Mouse (Mus musculus): ENCODE measurements around the gene Pi16. TPM values are rescaled to one million over a fixed set of nuclear protein-coding genes. Genes with fewer than 3 reads are reported as not detected.
"Not testable (repeated sequence)": the region's sequence is repeated elsewhere in the genome, so short reads cannot be mapped to it uniquely, and the experiment has no call there.

The Pi16 gene
- polyA plus RNA-seq, 1 experiment from 2014 or later, result 4.4 TPM

DNA sequence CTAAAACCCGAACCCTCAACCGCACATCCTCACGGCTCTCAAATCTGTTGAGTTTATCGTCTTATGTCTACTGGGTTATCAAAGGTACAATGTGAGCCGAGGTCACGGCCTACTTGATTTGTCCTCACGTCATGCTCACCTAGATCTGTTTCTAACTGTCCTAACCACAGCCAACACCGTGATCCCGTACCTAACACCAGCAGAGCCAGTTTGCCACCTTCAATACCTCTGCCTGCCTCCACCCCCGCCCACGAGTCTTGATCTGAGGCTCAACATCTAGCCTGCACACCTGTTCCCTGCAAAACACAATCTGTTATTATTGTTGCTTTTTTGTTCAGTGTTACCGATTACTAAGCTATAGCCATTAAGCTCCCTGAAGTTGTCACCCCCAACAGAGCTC lies 27.8 kb downstream of the Pi16 start:
- H3K4me3 ChIP-seq (ENCODE audit: low read depth, low read length), result no peak overlapping the region
- no peaks in the 10 kb centered on the region for H3K27me3 ChIP-seq (ENCODE audit: control insufficient read depth, insufficient read depth, low read depth, low read length)
- WGBS, result 95% methylated on average over 12 of the region's 12 CpGs
- peaks cover 3% of the 10 kb centered on the region; the same call in 1 of the 2 replicates for H3K36me3 ChIP-seq (ENCODE audit: control insufficient read depth, insufficient read depth, low read length)
- no peak overlapping the region for H3K27ac ChIP-seq (ENCODE audit: low read length)
- ATAC-seq, result no peak
- H3K4me2 ChIP-seq (ENCODE audit: low read length), result peak overlapping the region; percentile 56
- peaks cover 23% of the 10 kb centered on the region for H3K4me1 ChIP-seq (ENCODE audit: control insufficient read depth, insufficient read depth, low read length)
- H3K9ac ChIP-seq (ENCODE audit: low read depth, low read length), result no peak overlapping the region
- no peaks in the 10 kb centered on the region for H3K9me3 ChIP-seq (replicated peaks; ENCODE audit: control insufficient read depth, low read length, poor library complexity, severe bottlenecking)

DNA sequence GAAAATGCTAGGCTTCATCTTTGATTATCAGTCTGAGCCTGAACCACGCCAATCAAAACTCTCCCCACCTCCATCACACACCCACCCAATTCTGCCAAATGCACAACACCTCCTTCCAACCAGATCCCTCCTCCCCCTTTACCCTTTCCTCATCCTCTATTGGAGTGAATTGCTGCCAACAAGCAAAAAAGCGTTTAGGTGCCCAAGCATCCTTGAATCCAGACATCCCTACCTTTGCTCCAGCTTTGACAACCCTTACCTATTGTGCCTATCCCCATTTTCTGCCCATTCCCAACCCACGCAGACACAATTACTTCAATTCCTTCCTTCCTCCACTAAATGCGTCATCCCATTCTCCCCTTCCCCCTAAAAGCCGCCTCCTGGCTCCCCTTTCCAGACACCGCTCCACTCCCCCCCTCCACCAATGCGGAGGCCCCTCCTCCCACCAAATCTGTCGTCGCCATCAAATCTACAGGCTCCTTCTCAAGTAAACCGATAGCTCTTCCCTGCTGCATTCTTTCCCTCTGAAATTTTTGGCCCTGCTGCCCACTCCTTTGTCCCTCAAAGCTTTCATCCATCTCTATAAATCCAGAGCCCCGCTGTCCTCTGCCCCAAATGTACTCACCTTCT lies 29.1 kb downstream of the Pi16 start:
- H3K27ac ChIP-seq (ENCODE audit: low read length), result peak overlapping the region; percentile 93
- no peaks in the 10 kb centered on the region for H3K9me3 ChIP-seq (replicated peaks; ENCODE audit: control insufficient read depth, low read length, poor library complexity, severe bottlenecking)
- WGBS, result 2% methylated on average over 11 of the region's 11 CpGs
- no peaks in the 10 kb centered on the region for H3K27me3 ChIP-seq (ENCODE audit: control insufficient read depth, insufficient read depth, low read depth, low read length)
- H3K36me3 ChIP-seq (ENCODE audit: control insufficient read depth, insufficient read depth, low read length), result no peaks in the 10 kb centered on the region
- peaks cover 17% of the 10 kb centered on the region for H3K4me1 ChIP-seq (ENCODE audit: control insufficient read depth, insufficient read depth, low read length)
- H3K4me3 ChIP-seq (ENCODE audit: low read depth, low read length), result peak overlapping the region; percentile 74
- H3K4me2 ChIP-seq (ENCODE audit: low read length), result peak overlapping the region; percentile 56
- peak overlapping the region; percentile 84 for H3K9ac ChIP-seq (ENCODE audit: low read depth, low read length)
- peak; percentile 49 for ATAC-seq

GRCm38 (mm10) chr17:29347126-29347644 lies 29.7 kb downstream of the Pi16 start:
- no peaks in the 10 kb centered on the region for H3K27me3 ChIP-seq (ENCODE audit: control insufficient read depth, insufficient read depth, low read depth, low read length)
- H3K9ac ChIP-seq (ENCODE audit: low read depth, low read length), result peak overlapping the region; percentile 84
- ATAC-seq, result peak; percentile 33
- peak overlapping the region; percentile 93 for H3K27ac ChIP-seq (ENCODE audit: low read length)
- 2% methylated on average over 43 of the region's 45 CpGs for WGBS
- H3K36me3 ChIP-seq (ENCODE audit: control insufficient read depth, insufficient read depth, low read length), result no peaks in the 10 kb centered on the region
- peaks cover 12% of the 10 kb centered on the region for H3K4me1 ChIP-seq (ENCODE audit: control insufficient read depth, insufficient read depth, low read length)
- H3K9me3 ChIP-seq (replicated peaks; ENCODE audit: control insufficient read depth, low read length, poor library complexity, severe bottlenecking), result no peaks in the 10 kb centered on the region
- H3K4me2 ChIP-seq (ENCODE audit: low read length), result peak overlapping the region; percentile 56
- H3K4me3 ChIP-seq (ENCODE audit: low read depth, low read length), result peak overlapping the region; percentile 74

DNA sequence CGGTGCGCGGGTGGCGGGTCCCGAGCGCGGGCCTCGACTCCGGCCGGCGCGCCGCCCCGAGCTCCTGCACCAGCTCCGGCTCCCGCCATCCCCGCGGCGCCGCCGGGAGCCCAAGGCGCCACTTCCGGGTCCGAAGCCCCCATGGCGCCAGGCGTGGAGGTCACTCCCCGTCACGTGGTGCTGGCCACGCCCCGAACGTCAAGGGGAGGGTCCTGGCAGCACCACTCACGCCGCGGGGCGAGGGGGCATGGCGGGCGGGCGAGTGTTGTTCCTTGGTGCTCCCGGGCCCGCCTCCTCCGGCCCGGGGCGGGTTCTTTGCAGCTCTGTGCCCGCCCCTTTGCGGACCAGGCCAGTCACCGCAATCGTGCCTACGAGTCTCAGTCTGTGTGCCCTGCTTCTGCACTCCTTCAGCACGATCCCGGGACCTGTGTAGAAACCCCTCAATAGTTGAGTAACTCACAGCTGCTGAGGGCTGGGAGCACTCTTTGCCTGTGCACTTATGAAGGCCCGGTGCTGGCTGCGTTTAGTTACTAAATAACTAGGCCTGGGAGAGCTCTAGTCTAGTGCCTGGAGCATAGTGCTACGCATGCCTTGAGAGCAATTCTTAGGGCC lies 30.3 kb downstream of the Pi16 start, which contains the start of gene Mtch1:
TSS of gene Mtch1 (minus strand) at position 290 of the 612 bp plus-strand sequence.
- Histone ChIP-seq H3K36me3 (ENCODE audit: control insufficient read depth, insufficient read depth, low read length) (no peaks in the 10 kb centered on the region), H3K9me3 (replicated peaks; ENCODE audit: control insufficient read depth, low read length, poor library complexity, severe bottlenecking) (no peaks in the 10 kb centered on the region), H3K4me3 (ENCODE audit: low read depth, low read length) (peak within 1 kb of the TSS; percentile 74), H3K4me1 (ENCODE audit: control insufficient read depth, insufficient read depth, low read length) (peaks cover 12% of the 10 kb centered on the region), H3K27me3 (ENCODE audit: control insufficient read depth, insufficient read depth, low read depth, low read length) (no peaks in the 10 kb centered on the region), H3K27ac (ENCODE audit: low read length) (peak within 1 kb of the TSS; percentile 93), H3K4me2 (ENCODE audit: low read length) (peak within 1 kb of the TSS; percentile 56), H3K9ac (ENCODE audit: low read depth, low read length) (peak within 1 kb of the TSS; percentile 84)
- WGBS, result 1% methylated on average over 26 of the region's 53 CpGs
- peak; percentile 87 for ATAC-seq

DNA sequence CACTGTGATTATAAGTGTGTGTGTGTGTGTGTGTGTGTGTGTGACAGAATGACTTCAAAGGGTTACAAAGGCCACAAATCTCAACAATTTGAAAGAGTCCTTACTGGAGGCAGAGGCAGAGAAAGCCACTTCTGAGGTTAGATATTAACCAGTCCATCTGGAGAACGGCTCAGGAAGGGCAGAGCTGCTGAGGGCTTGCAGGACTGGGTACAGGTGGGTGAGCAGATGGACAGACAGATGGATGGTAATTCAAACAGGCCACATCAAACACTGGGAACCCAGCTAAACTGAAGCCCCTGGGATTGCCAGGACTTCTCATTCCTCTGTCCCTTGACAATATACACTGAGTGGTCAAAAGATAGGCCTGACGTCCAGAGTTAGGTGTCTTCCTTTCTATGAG lies 31.5 kb downstream of the Pi16 start:
- ATAC-seq, result no peak
- peaks cover 12% of the 10 kb centered on the region for H3K4me1 ChIP-seq (ENCODE audit: control insufficient read depth, insufficient read depth, low read length)
- no peak overlapping the region for H3K4me3 ChIP-seq (ENCODE audit: low read depth, low read length)
- no peak overlapping the region for H3K4me2 ChIP-seq (ENCODE audit: low read length)
- H3K27me3 ChIP-seq (ENCODE audit: control insufficient read depth, insufficient read depth, low read depth, low read length), result no peaks in the 10 kb centered on the region
- no peak overlapping the region for H3K27ac ChIP-seq (ENCODE audit: low read length)
- H3K9me3 ChIP-seq (replicated peaks; ENCODE audit: control insufficient read depth, low read length, poor library complexity, severe bottlenecking), result no peaks in the 10 kb centered on the region
- 81% methylated on average over 2 of the region's 2 CpGs for WGBS
- no peak overlapping the region for H3K9ac ChIP-seq (ENCODE audit: low read depth, low read length)
- no peaks in the 10 kb centered on the region for H3K36me3 ChIP-seq (ENCODE audit: control insufficient read depth, insufficient read depth, low read length)

DNA sequence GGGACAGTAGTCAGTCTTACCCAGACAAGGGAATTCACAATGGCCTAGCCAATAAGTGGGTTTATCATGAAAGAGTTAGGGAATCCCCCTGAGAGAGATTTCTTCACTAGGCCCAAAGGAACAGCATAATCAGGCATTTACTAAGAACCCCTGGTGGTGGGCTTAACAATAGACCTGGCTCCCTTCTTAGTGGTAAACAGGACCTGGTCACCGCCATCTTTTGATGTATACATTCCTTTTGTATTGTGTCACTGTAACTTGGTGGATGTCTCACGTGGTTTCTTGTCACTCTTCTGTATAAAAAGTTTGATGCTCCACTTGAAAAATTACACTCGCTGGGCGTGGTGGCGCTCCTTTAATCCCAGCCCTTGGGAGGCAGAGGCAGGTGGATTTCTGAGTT lies 33.6 kb downstream of the Pi16 start:
- not testable (repeated sequence) for H3K27ac ChIP-seq (ENCODE audit: low read length); H3K9me3 ChIP-seq (replicated peaks; ENCODE audit: control insufficient read depth, low read length, poor library complexity, severe bottlenecking); H3K4me3 ChIP-seq (ENCODE audit: low read depth, low read length); H3K27me3 ChIP-seq (ENCODE audit: control insufficient read depth, insufficient read depth, low read depth, low read length); H3K36me3 ChIP-seq (ENCODE audit: control insufficient read depth, insufficient read depth, low read length); H3K9ac ChIP-seq (ENCODE audit: low read depth, low read length); ATAC-seq; H3K4me2 ChIP-seq (ENCODE audit: low read length)
- H3K4me1 ChIP-seq (ENCODE audit: control insufficient read depth, insufficient read depth, low read length), result peaks cover 13% of the 10 kb centered on the region
- 57% methylated on average over 5 of the region's 5 CpGs for WGBS

DNA sequence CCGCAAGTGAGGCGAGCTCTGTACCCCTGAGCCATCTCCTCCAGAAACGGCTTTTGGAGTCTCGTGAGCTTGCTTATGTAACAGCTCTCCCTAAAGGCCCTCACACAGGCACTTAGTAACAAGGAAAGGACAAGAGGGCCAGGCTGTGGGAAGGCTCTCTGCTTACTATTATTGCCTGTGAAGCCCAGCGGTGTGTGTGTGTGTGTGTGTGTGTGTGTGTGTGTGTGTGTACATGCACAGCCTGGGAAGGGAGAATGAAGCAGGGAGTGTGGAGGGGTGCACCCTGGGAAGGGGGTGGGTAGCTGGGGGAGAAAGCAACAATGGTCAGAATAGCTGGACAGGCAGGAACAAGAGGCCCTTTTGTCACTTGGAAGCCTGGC lies 38.0 kb downstream of the Pi16 start:
- H3K36me3 ChIP-seq (ENCODE audit: control insufficient read depth, insufficient read depth, low read length), result no peaks in the 10 kb centered on the region
- no peaks in the 10 kb centered on the region for H3K9me3 ChIP-seq (replicated peaks; ENCODE audit: control insufficient read depth, low read length, poor library complexity, severe bottlenecking)
- H3K4me1 ChIP-seq (ENCODE audit: control insufficient read depth, insufficient read depth, low read length), result peaks cover 28% of the 10 kb centered on the region
- H3K4me3 ChIP-seq (ENCODE audit: low read depth, low read length), result no peak overlapping the region
- H3K4me2 ChIP-seq (ENCODE audit: low read length), result peak overlapping the region; percentile 78
- peak overlapping the region; percentile 99 for H3K27ac ChIP-seq (ENCODE audit: low read length)
- ATAC-seq, result peak; percentile 21; the same call in 1 of the 2 replicates
- H3K9ac ChIP-seq (ENCODE audit: low read depth, low read length), result peak overlapping the region; percentile 74
- WGBS, result 8% methylated on average over 5 of the region's 5 CpGs
- no peaks in the 10 kb centered on the region for H3K27me3 ChIP-seq (ENCODE audit: control insufficient read depth, insufficient read depth, low read depth, low read length)

DNA sequence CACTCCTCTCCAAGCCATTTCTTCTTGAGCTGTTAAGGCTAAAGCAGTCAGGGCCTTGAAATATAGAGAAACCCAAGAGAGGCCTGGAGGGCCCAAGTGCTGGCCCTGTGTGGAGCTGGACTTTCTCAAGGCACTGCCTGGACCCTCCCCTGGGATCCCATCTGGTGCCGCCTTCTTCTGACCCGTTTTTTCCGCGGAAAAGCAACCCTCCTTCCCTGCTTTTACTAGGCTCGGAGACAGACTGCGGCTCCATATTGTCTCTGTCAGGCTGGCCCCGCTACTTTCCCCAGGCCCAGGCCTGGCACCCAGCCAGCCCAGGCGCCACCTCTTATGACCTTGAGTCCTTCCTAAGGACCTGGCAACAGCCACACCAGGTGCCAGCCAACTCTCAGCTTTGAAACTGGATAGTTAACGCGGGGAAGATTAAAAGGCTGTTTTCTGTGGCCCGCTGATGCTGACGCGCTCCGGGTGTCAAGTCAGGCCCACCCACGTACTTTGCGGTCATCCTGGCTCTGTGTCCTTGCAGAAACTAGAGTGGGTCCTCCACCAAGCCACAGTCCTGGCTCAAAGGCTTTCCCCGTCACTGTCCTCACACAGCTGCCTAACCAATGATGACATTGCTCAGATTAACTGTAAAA lies 38.5 kb downstream of the Pi16 start:
- 5% methylated on average over 17 of the region's 17 CpGs for WGBS
- peak overlapping the region; percentile 40 for H3K4me3 ChIP-seq (ENCODE audit: low read depth, low read length)
- no peaks in the 10 kb centered on the region for H3K36me3 ChIP-seq (ENCODE audit: control insufficient read depth, insufficient read depth, low read length)
- H3K27me3 ChIP-seq (ENCODE audit: control insufficient read depth, insufficient read depth, low read depth, low read length), result no peaks in the 10 kb centered on the region
- peak overlapping the region; percentile 78 for H3K4me2 ChIP-seq (ENCODE audit: low read length)
- H3K9ac ChIP-seq (ENCODE audit: low read depth, low read length), result peak overlapping the region; percentile 74
- peak; percentile 29 for ATAC-seq
- H3K9me3 ChIP-seq (replicated peaks; ENCODE audit: control insufficient read depth, low read length, poor library complexity, severe bottlenecking), result no peaks in the 10 kb centered on the region
- H3K4me1 ChIP-seq (ENCODE audit: control insufficient read depth, insufficient read depth, low read length), result peaks cover 28% of the 10 kb centered on the region
- H3K27ac ChIP-seq (ENCODE audit: low read length), result peak overlapping the region; percentile 99

DNA sequence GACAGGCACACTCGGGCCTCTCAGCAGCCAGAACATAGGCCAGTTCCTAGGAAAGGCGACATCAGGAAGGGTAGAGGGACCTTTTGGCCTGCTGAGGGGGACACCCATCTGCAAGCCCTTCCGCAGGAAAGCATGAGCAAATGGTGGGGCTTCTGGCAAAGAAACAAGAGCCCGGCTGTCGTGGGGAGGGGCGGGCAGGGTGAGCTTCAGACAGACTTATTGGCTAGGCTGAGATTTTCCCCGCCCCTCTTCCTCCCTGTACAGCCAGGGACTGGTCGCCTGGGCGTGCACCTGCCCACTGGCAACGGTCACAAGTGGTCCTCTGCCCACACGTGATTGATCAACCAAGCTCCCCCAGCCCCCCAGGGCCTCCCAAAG lies 39.0 kb downstream of the Pi16 start:
- Histone ChIP-seq H3K4me3 (ENCODE audit: low read depth, low read length) (peak overlapping the region; percentile 40), H3K9ac (ENCODE audit: low read depth, low read length) (peak overlapping the region; percentile 74), H3K36me3 (ENCODE audit: control insufficient read depth, insufficient read depth, low read length) (no peaks in the 10 kb centered on the region), H3K27ac (ENCODE audit: low read length) (peak overlapping the region; percentile 99), H3K4me2 (ENCODE audit: low read length) (peak overlapping the region; percentile 78), H3K27me3 (ENCODE audit: control insufficient read depth, insufficient read depth, low read depth, low read length) (no peaks in the 10 kb centered on the region), H3K4me1 (ENCODE audit: control insufficient read depth, insufficient read depth, low read length) (peaks cover 28% of the 10 kb centered on the region), H3K9me3 (replicated peaks; ENCODE audit: control insufficient read depth, low read length, poor library complexity, severe bottlenecking) (no peaks in the 10 kb centered on the region)
- ATAC-seq, result peak; percentile 98
- 1% methylated on average over 11 of the region's 11 CpGs for WGBS

Data from midbrain, embryonic 16.5 days (tissue).